Mouse (Mus musculus) stomach, postnatal 0 days (tissue): ENCODE measurements around the gene Mapkapk3.

ENCODE experiments used
- CTCF ChIP-seq: IDR thresholded peaks from 2 replicates; pipeline ENCODE4 v1.5.1; 2016; ENCODE audit warnings: antibody characterized with exemption, low read depth, mild to moderate bottlenecking, moderate library complexity
- EP300 ChIP-seq: optimal IDR thresholded peaks from 2 replicates; pipeline ENCODE3; 2016; ENCODE audit warnings: antibody characterized with exemption

DNA sequence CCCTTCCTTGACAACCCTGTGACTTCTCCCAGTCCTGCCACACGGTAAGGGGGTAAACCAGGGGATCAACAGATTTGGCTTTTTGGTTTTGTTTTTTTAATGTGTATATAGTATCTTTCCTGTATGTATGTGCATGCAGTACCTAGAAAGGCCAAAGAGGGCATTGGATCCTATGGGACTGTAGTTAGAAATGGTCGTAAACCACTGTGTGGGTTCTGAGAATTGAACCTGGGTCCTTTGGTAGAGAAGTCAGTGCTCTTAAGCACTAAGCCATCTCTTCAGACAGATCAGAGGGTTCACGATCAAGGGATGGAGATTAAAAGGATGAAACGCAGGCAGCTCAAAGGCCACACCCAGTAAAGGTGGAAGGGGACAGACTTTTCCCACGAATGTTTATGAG, 45.4 kb upstream of the Mapkapk3 start:
- TF ChIP-seq CTCF (peak; percentile 45), EP300 (no peak)
